Mouse (Mus musculus) bone marrow, adult 2 months (tissue): ENCODE data around the gene Mpped2. TPM values are rescaled to one million over a fixed set of nuclear protein-coding genes. Genes with fewer than 3 reads are reported as not detected.

ENCODE experiments used
- H3K27ac ChIP-seq: fragments of 200-500 bp; 2 replicates; pipeline ENCODE4 v1.5.1; 2012; ENCODE audit warnings: low read depth, mild to moderate bottlenecking, control low read depth, inconsistent platforms, low read length; ENCODE audit not compliant: control insufficient read depth, poor library complexity, insufficient read depth
- H3K4me1 ChIP-seq: fragments of 200-500 bp; 2 replicates; pipeline ENCODE4 v1.6.1; 2011; ENCODE audit warnings: low read length; ENCODE audit not compliant: control insufficient read depth, insufficient read depth
- H3K4me3 ChIP-seq: fragments of 200-500 bp; replicated peaks from 2 replicates; pipeline ENCODE3; 2011; ENCODE audit warnings: mild to moderate bottlenecking, low read depth, low read length, control low read depth; ENCODE audit not compliant: control insufficient read depth
- CTCF ChIP-seq: fragments of 200-500 bp; IDR thresholded peaks from 2 replicates; pipeline ENCODE4 v1.5.1; 2011; ENCODE audit warnings: low read length, control low read depth; ENCODE audit not compliant: control insufficient read depth, insufficient read depth
- POLR2A ChIP-seq: fragments of 200-500 bp; IDR thresholded peaks from 2 replicates; pipeline ENCODE4 v1.6.1; 2011; ENCODE audit warnings: low read depth, mild to moderate bottlenecking, control low read depth, low read length, borderline replicate concordance; ENCODE audit not compliant: control insufficient read depth
- WGBS: fragments of 180-500 bp; shearing (Covaris S2); methylation state at CpG from one replicate; pipeline ENCODE4 v1.1.7; 2018; 5-methylcytosine and 5-hydroxymethylcytosine counted together
- polyA plus RNA-seq: library from polyadenylated mRNA; stranded (reverse); fragments of >200 nt; gene quantifications from 2 replicates; pipeline ENCODE4 v1.2.4, GENCODE M21; 2011; ENCODE audit warnings: low replicate concordance; ENCODE audit not compliant: missing spikeins, insufficient read depth, insufficient read length

The Mpped2 gene
- polyA plus RNA-seq, 1 experiment = 0.52 TPM

- WGBS = 68% methylated on average over 6 of the region's 6 CpGs
- no peak for TF ChIP-seq CTCF
- no peak for TF ChIP-seq POLR2A
- H3K4me3 ChIP-seq = no peak overlapping the region
- no peaks in the 10 kb centered on the region; the same call in 1 of the 2 replicates for H3K4me1 ChIP-seq
- H3K27ac ChIP-seq = no peak overlapping the region
Measured at GRCm38 (mm10) chr2:106729951-106730564, 37.0 kb downstream of the Mpped2 start.

GRCm38 (mm10) chr2:106730608-106731007, 37.5 kb downstream of the Mpped2 start:
- 86% methylated on average over 8 of the region's 8 CpGs for WGBS
- no peak overlapping the region for H3K27ac ChIP-seq
- H3K4me3 ChIP-seq = no peak overlapping the region
- no peaks in the 10 kb centered on the region; the same call in 1 of the 2 replicates for H3K4me1 ChIP-seq
- TF ChIP-seq POLR2A (no peak), CTCF (no peak)

GRCm38 (mm10) chr2:106731478-106731877, 38.4 kb downstream of the Mpped2 start:
- no peak overlapping the region for H3K4me3 ChIP-seq
- TF ChIP-seq POLR2A = no peak
- no peak for TF ChIP-seq CTCF
- WGBS = 70% methylated on average over 4 of the region's 4 CpGs
- H3K4me1 ChIP-seq = no peaks in the 10 kb centered on the region; the same call in 1 of the 2 replicates
- H3K27ac ChIP-seq = no peak overlapping the region

- WGBS = 58% methylated on average over 3 of the region's 3 CpGs
- Histone ChIP-seq H3K4me1 (no peaks in the 10 kb centered on the region; the same call in 1 of the 2 replicates), H3K4me3 (no peak overlapping the region), H3K27ac (no peak overlapping the region)
- TF ChIP-seq POLR2A = no peak
- TF ChIP-seq CTCF = no peak
Measured at GRCm38 (mm10) chr2:106732171-106732570, 39.1 kb downstream of the Mpped2 start.

GRCm38 (mm10) chr2:106733396-106733795, 40.3 kb downstream of the Mpped2 start:
- 57% methylated on average over 5 of the region's 5 CpGs for WGBS
- H3K27ac ChIP-seq = no peak overlapping the region
- H3K4me3 ChIP-seq = no peak overlapping the region
- no peak for TF ChIP-seq POLR2A
- TF ChIP-seq CTCF = no peak
- H3K4me1 ChIP-seq = no peaks in the 10 kb centered on the region; the same call in 1 of the 2 replicates

GRCm38 (mm10) chr2:106734004-106734403, 40.9 kb downstream of the Mpped2 start:
- 73% methylated on average over 4 of the region's 4 CpGs for WGBS
- TF ChIP-seq POLR2A = no peak
- TF ChIP-seq CTCF = no peak
- H3K4me1 ChIP-seq = no peaks in the 10 kb centered on the region; the same call in 1 of the 2 replicates

GRCm38 (mm10) chr2:106735211-106735610, 42.1 kb downstream of the Mpped2 start:
- no peaks in the 10 kb centered on the region; the same call in 1 of the 2 replicates for H3K4me1 ChIP-seq
- TF ChIP-seq POLR2A (no peak), CTCF (no peak)
- WGBS = 70% methylated on average over 5 of the region's 5 CpGs
- no peak overlapping the region for H3K27ac ChIP-seq
- no peak overlapping the region for H3K4me3 ChIP-seq

More at GRCm38 (mm10) chr2:106734004-106734403, 40.9 kb downstream of the Mpped2 start:
- Histone ChIP-seq H3K4me3 (no peak overlapping the region), H3K27ac (no peak overlapping the region)

- no peak overlapping the region for H3K27ac ChIP-seq
- H3K4me3 ChIP-seq = no peak overlapping the region
- WGBS = 87% methylated on average over 15 of the region's 15 CpGs
- H3K4me1 ChIP-seq = no peaks in the 10 kb centered on the region
- TF ChIP-seq CTCF (no peak), POLR2A (no peak)
Measured at GRCm38 (mm10) chr2:106735792-106736359, 42.8 kb downstream of the Mpped2 start.
